Mouse (Mus musculus): Measurements from ENCODE around the gene Colgalt1. TPM values are rescaled to one million over a fixed set of nuclear protein-coding genes. Genes with fewer than 3 reads are reported as not detected.

The Colgalt1 gene
- total and polyA plus RNA-seq, 3 experiments: 50.9 to 102 (median 59.0) TPM

DNA sequence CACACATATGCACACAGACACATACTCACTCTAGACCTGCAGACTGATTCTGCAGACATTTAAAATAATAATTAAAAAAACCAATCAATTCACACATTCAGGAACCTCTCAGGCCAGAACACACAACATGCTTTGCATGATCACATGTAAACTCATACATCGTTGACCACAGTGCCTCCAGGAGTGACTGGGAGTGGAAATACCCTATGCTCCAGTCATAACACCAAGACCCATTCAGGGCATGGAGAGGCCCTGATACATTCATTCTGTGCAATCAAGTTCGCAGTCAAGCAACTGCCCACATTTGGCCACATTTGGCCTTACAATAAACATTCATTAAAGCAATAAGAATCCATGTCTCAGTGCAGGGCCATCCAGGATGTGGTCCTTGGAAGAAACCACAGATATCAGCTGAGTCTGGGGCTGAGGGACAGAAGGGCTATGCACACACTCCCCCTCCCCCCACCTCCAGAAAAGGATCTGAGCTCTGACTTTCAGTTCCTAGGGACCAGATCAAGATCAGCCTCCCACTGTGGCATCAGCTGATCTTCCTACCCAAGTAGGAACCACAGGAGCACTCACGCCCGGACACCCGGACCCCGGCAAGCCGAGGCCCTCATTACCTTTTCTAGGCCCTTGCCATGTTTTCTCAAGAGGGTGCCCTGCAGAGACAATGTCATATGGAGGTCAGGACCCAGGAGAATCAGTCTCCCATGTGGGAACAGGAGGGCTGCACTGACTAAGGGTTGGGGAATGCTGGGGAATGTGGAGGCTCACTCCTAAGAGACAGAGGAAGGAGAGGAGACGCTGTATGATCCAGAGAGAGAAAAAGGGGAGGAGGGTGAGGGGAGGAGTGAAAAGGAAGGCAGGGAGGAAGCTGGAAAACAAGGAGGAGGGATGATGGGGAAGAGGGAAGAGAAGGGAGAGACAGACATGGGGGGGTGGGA lies 26.6 kb downstream of the Colgalt1 start:
- DNase-seq (ENCODE audit: low read depth, low spot score): no peak
- H3K27ac ChIP-seq (ENCODE audit: control insufficient read depth, low read depth, low read length): no peak overlapping the region
- H3K36me3 ChIP-seq (ENCODE audit: control insufficient read depth in 1 of 2, insufficient read depth in 2 of 2, low read length in 2 of 2): peaks cover 0 to 3% of the 10 kb centered on the region in 2 experiments; a peak in 2 of 4 replicates
- H3K9ac ChIP-seq (ENCODE audit: control insufficient read depth, low read depth, low read length, poor library complexity, severe bottlenecking): no peak overlapping the region
- no peaks in the 10 kb centered on the region for H3K9me3 ChIP-seq (replicated peaks; ENCODE audit: insufficient read depth, low read length)
- peaks cover 0 to 6% of the 10 kb centered on the region in 2 experiments; a peak in 1 of 4 replicates for H3K4me1 ChIP-seq (ENCODE audit: control insufficient read depth in 1 of 2, insufficient read depth in 2 of 2, low read length in 2 of 2)
- H3K4me3 ChIP-seq (ENCODE audit: control insufficient read depth in 1 of 2, insufficient read depth in 1 of 2, low read depth in 2 of 2, low read length in 2 of 2): no peak overlapping the region
- no peaks in the 10 kb centered on the region for H3K27me3 ChIP-seq (ENCODE audit: control insufficient read depth in 1 of 2, insufficient read depth in 2 of 2, low read length in 2 of 2)
- H3K79me2 ChIP-seq (ENCODE audit: control insufficient read depth, insufficient read depth, low read length, poor library complexity): no peaks in the 10 kb centered on the region
- TF ChIP-seq ETS1 (IDR thresholded peaks at IDR 0.05; ENCODE audit: low read depth, low read length): no peak
- TF ChIP-seq JUND (IDR thresholded peaks at IDR 0.05; ENCODE audit: low read depth, low read length): no peak
- TF ChIP-seq NELFE (IDR thresholded peaks at IDR 0.05; ENCODE audit: low read depth, low read length): no peak
- TF ChIP-seq TBP (IDR thresholded peaks at IDR 0.05; ENCODE audit: low read depth, low read length): no peak
- TF ChIP-seq GATA1 (IDR thresholded peaks at IDR 0.05; ENCODE audit: low read depth, low read length): no peak
- no peak for TF ChIP-seq GABPA (IDR thresholded peaks at IDR 0.05; ENCODE audit: low read depth, low read length)
- no peak for TF ChIP-seq POLR2AphosphoS5 (IDR thresholded peaks at IDR 0.05; ENCODE audit: borderline replicate concordance, low read depth, low read length)
- TF ChIP-seq POLR2AphosphoS2 (IDR thresholded peaks at IDR 0.05; ENCODE audit: low read length): no peak
- no peak for TF ChIP-seq BHLHE40 (IDR thresholded peaks at IDR 0.05; ENCODE audit: borderline replicate concordance, low read depth, low read length)
- no peak for TF ChIP-seq SMC3 (IDR thresholded peaks at IDR 0.05; ENCODE audit: low read depth, low read length)
- TF ChIP-seq ZNF384 (IDR thresholded peaks at IDR 0.05; ENCODE audit: low read depth, low read length): no peak
- TF ChIP-seq RAD21 (IDR thresholded peaks at IDR 0.05; ENCODE audit: low read depth, low read length): no peak
- TF ChIP-seq ZC3H11A (IDR thresholded peaks at IDR 0.05; ENCODE audit: low read depth, low read length): no peak
- TF ChIP-seq ELF1 (IDR thresholded peaks at IDR 0.05; ENCODE audit: low read depth, low read length): no peak
- TF ChIP-seq ZKSCAN1 (IDR thresholded peaks at IDR 0.05; ENCODE audit: low read depth, low read length): no peak
- no peak for TF ChIP-seq MAFK (IDR thresholded peaks at IDR 0.05; ENCODE audit: borderline replicate concordance, low read depth, low read length)
- TF ChIP-seq CHD2 (IDR thresholded peaks at IDR 0.05; ENCODE audit: low read length): no peak

DNA sequence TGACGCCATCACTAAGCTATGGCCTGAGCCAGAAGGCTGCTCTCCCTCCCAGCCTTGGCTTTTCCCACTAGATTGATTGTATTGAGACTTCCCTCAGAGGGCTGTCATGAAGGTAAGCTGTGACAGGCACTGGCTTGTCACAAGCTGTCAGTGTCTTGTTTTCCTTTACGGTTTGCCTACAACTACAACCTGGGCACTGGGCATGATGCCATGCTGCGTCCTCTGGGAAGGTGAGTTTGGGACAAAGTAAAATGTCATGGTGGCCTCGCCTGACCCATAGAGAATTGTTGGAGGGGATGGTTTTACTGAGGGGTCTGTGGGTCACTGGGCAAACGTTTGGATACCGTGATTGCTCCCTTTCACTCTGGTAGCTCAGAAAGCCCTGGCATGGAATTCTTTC lies 27.5 kb downstream of the Colgalt1 start:
- no peaks in the 10 kb centered on the region for H3K79me2 ChIP-seq (ENCODE audit: control insufficient read depth, insufficient read depth, low read length, poor library complexity)
- no peaks in the 10 kb centered on the region for H3K4me1 ChIP-seq (ENCODE audit: control insufficient read depth in 1 of 2, insufficient read depth in 2 of 2, low read length in 2 of 2)
- H3K9me3 ChIP-seq (replicated peaks; ENCODE audit: insufficient read depth, low read length): no peaks in the 10 kb centered on the region
- H3K4me3 ChIP-seq (ENCODE audit: control insufficient read depth in 1 of 2, insufficient read depth in 1 of 2, low read depth in 2 of 2, low read length in 2 of 2): no peak overlapping the region
- H3K27ac ChIP-seq (ENCODE audit: control insufficient read depth, low read depth, low read length): no peak overlapping the region
- H3K9ac ChIP-seq (ENCODE audit: control insufficient read depth, low read depth, low read length, poor library complexity, severe bottlenecking): no peak overlapping the region
- H3K27me3 ChIP-seq (ENCODE audit: control insufficient read depth in 1 of 2, insufficient read depth in 2 of 2, low read length in 2 of 2): no peaks in the 10 kb centered on the region
- no peaks in the 10 kb centered on the region for H3K36me3 ChIP-seq (ENCODE audit: control insufficient read depth in 1 of 2, insufficient read depth in 2 of 2, low read length in 2 of 2)
- TF ChIP-seq E2F4 (IDR thresholded peaks at IDR 0.05; ENCODE audit: borderline replicate concordance, low read depth, low read length): no peak
- no peak for DNase-seq (ENCODE audit: low read depth, low spot score)
